Mouse (Mus musculus) testis, adult 2 months (tissue): ENCODE results near the gene Tdp2.

ENCODE experiments used
- CTCF ChIP-seq: fragments of 200-500 bp; IDR thresholded peaks from 2 replicates; pipeline ENCODE4 v1.5.1; 2012; ENCODE audit warnings: low read depth, mild to moderate bottlenecking, inconsistent platforms, low read length, moderate library complexity; ENCODE audit not compliant: control insufficient read depth, insufficient read depth, insufficient replicate concordance
- POLR2A ChIP-seq: fragments of 200-500 bp; IDR thresholded peaks from 2 replicates; pipeline ENCODE4 v1.6.1; 2012; ENCODE audit warnings: low read depth, mild to moderate bottlenecking, inconsistent platforms, low read length, moderate library complexity; ENCODE audit not compliant: control insufficient read depth

- TF ChIP-seq POLR2A = no peak
- TF ChIP-seq CTCF = no peak
Observed at GRCm38 (mm10) chr13:24832131-24832810, 792 bp downstream of the Tdp2 start.
